ENCODE assay signal across 9 mouse cellular contexts in the genomic region with DNA sequence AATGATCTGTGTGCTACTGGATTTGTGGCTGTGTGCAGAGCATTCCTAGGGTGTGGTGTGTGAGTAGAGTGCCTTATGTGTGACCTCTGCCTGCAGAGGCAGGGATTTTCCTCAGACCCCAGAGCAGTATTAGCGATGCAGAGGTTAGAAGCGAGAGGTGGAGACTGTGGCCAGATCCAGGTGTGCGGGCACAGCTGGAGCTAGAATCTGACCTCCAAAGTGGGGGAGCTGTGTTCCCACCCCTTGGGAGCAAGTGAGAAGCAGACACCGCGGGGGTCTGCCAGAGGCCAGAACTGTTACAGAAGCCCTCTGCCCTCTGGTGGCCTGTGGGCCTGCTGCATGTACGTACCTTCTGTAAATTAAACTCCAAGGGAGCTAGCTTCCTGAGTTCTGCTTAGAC. TPM values are rescaled to one million over a fixed set of nuclear protein-coding genes. Genes with fewer than 3 reads are reported as not detected.
DNase-seq lines count a peak whose midpoint lies in the region; ATAC-seq and TF ChIP-seq lines count a peak whose summit lies in the region.
"Had no signal": no experiment of that assay in that cellular context is flagged by ENCODE, and none has a peak within 500 bp of the region (broad histone marks: within the 10 kb centered on the region; RNA-seq: fewer than 3 reads in every experiment).

No protein-coding gene starts in this region.

- 15% methylated on average over 6 of the region's 6 CpGs for WGBS in heart, embryonic 14.5 days
- WGBS in lung, postnatal 0 days: 26% methylated on average over 6 of the region's 6 CpGs

- H3K4me1 ChIP-seq in heart, embryonic 14.5 days (ENCODE audit: control insufficient read depth in 2 of 2, insufficient read depth in 2 of 2, low read length in 2 of 2): peaks cover 0 to 2% of the 10 kb centered on the region in 2 experiments; a peak in 1 of 4 replicates
- H3K4me1 ChIP-seq in lung, postnatal 0 days (ENCODE audit: insufficient read depth, low read depth, low read length): no peaks in the 10 kb centered on the region

- no peaks in the 10 kb centered on the region for H3K36me3 ChIP-seq in heart, embryonic 14.5 days (ENCODE audit: control insufficient read depth, insufficient read depth, low read length)
- H3K36me3 ChIP-seq in lung, postnatal 0 days (ENCODE audit: insufficient read depth, low read length): no peaks in the 10 kb centered on the region
- H3K36me3 ChIP-seq: liver, embryonic 15.5 days had no signal

- TF ChIP-seq CTCF in lung, postnatal 0 days (IDR thresholded peaks at IDR 0.05): peak; percentile 57

- intact Hi-C loops in heart, postnatal 14 days (cut with DNase I): no loop called here

- H3K4me3 ChIP-seq in heart, embryonic 14.5 days (ENCODE audit: control insufficient read depth in 1 of 2, insufficient read depth in 1 of 2, low read depth in 1 of 2, low read length in 2 of 2): peak overlapping the region; percentile 1 to 24; a peak in 1 of 4 replicates
- H3K4me3 ChIP-seq in lung, postnatal 0 days (ENCODE audit: low read depth, low read length): no peak overlapping the region
- H3K4me3 ChIP-seq: liver, embryonic 15.5 days had no signal

- no peaks in the 10 kb centered on the region for H3K27me3 ChIP-seq in heart, embryonic 14.5 days (ENCODE audit: control insufficient read depth, insufficient read depth, low read length)
- no peaks in the 10 kb centered on the region for H3K27me3 ChIP-seq in lung, postnatal 0 days (replicated peaks; ENCODE audit: insufficient read depth, low read length)

- H3K27ac ChIP-seq in heart, embryonic 14.5 days (replicated peaks in 1 of 2; ENCODE audit: control insufficient read depth in 1 of 2, insufficient read depth in 1 of 2, low read depth in 2 of 2, low read length in 2 of 2): no peak overlapping the region
- H3K27ac ChIP-seq in lung, postnatal 0 days (ENCODE audit: low read length): no peak overlapping the region
- H3K27ac ChIP-seq: liver, embryonic 15.5 days had no signal

- H3K4me2 ChIP-seq in heart, embryonic 14.5 days (ENCODE audit: low read length): peak overlapping the region; percentile 52
- no peak overlapping the region for H3K4me2 ChIP-seq in lung, postnatal 0 days (replicated peaks; ENCODE audit: low read depth, low read length)
- H3K4me2 ChIP-seq: liver, embryonic 15.5 days had no signal

- ATAC-seq in heart, embryonic 14.5 days (ENCODE audit: insufficient number of reproducible peaks, insufficient read depth, low FRiP score, low read depth): no peak
- no peak for ATAC-seq in lung, postnatal 0 days

- no peak for DNase-seq in heart, postnatal 14 days
- DNase-seq in 3T3-L1 (ENCODE audit: low read depth, low spot score) (peak; percentile 43), R1 (ENCODE audit: low read depth, low spot score) (peak; percentile 70)
- no peak for DNase-seq in lung, postnatal 0 days (ENCODE audit: low spot score)
- no peak for DNase-seq in adrenal gland, postnatal 10 days
- no peak for DNase-seq in adrenal gland, postnatal 4 days (ENCODE audit: low spot score in 2 of 2)
- no peak for DNase-seq in right cerebral cortex, postnatal 36 days (ENCODE audit: low spot score in 2 of 2)

- no peaks in the 10 kb centered on the region for H3K9me3 ChIP-seq in heart, embryonic 14.5 days (ENCODE audit: control insufficient read depth, low read length)
- no peaks in the 10 kb centered on the region for H3K9me3 ChIP-seq in lung, postnatal 0 days (ENCODE audit: low read length)
- H3K9me3 ChIP-seq: liver, embryonic 15.5 days had no signal

- no peak for TF ChIP-seq EP300 in lung, postnatal 0 days (IDR thresholded peaks at IDR 0.05)

- H3K9ac ChIP-seq in heart, embryonic 14.5 days (ENCODE audit: low read length): no peak overlapping the region
- H3K9ac ChIP-seq in lung, postnatal 0 days (replicated peaks; ENCODE audit: low read depth): no peak overlapping the region
- H3K9ac ChIP-seq: liver, embryonic 15.5 days had no signal

RNA-seq across cellular contexts. Expression of gene Arhgap30, which starts 1.7 kb away (rescaled TPM):
- 0.54 and 0.62 TPM in 2 replicates for polyA plus RNA-seq in heart, embryonic 14.5 days (2014; fragmentation: Nextera tagmentation; extraction: Ambion mirVana)
- 1 to 10 TPM; 2.3 to 4.5 TPM for total RNA-seq in heart, postnatal 14 days (2021)
- 3.5 and 4.1 TPM in 2 replicates for polyA plus RNA-seq in lung, postnatal 0 days (2015; fragmentation: Nextera tagmentation; extraction: Ambion mirVana)
- 1 to 10 TPM; 5.1 to 6.1 TPM for total RNA-seq in adrenal gland, postnatal 10 days (2021)
- 1 to 10 TPM; 3.2 to 4.7 TPM for total RNA-seq in adrenal gland, postnatal 4 days (2021)

RNA-seq across cellular contexts. Expression of gene Nectin4, which starts 17.2 kb away (rescaled TPM):
- polyA plus RNA-seq in heart, embryonic 14.5 days (2014; fragmentation: Nextera tagmentation; extraction: Ambion mirVana): 0.12 TPM in 1 of 2 replicates, not detected in the other
- total RNA-seq in heart, postnatal 14 days (2021): under 1 TPM; 0.14 to 0.15 TPM
- 10.1 and 10.2 TPM in 2 replicates for polyA plus RNA-seq in lung, postnatal 0 days (2015; fragmentation: Nextera tagmentation; extraction: Ambion mirVana)
- under 1 TPM; 0.12 to 0.21 TPM for total RNA-seq in adrenal gland, postnatal 10 days (2021)
- under 1 TPM; 0.34 to 0.59 TPM for total RNA-seq in adrenal gland, postnatal 4 days (2021)

RNA-seq across cellular contexts. Expression of gene Usf1, which starts 24.0 kb away (rescaled TPM):
- 46.7 and 58.5 TPM in 2 replicates for polyA plus RNA-seq in heart, embryonic 14.5 days (2014; fragmentation: Nextera tagmentation; extraction: Ambion mirVana)
- 10 to 100 TPM; 42.3 to 46.1 TPM for total RNA-seq in heart, postnatal 14 days (2021)
- polyA plus RNA-seq in lung, postnatal 0 days (2015; fragmentation: Nextera tagmentation; extraction: Ambion mirVana): 66.4 and 67.7 TPM in 2 replicates
- 10 to 100 TPM; 53.5 to 67.7 TPM for total RNA-seq in adrenal gland, postnatal 10 days (2021)
- total RNA-seq in adrenal gland, postnatal 4 days (2021): 10 to 100 TPM; 81.4 to 84.8 TPM

RNA-seq across cellular contexts. Expression of gene Klhdc9, which starts 26.5 kb away (rescaled TPM):
- 0.63 and 1.0 TPM in 2 replicates for polyA plus RNA-seq in heart, embryonic 14.5 days (2014; fragmentation: Nextera tagmentation; extraction: Ambion mirVana)
- under 1 TPM in 1 of 2 experiments, not detected in 1; 0.17 TPM for total RNA-seq in heart, postnatal 14 days (2021)
- polyA plus RNA-seq in lung, postnatal 0 days (2015; fragmentation: Nextera tagmentation; extraction: Ambion mirVana): 4.0 and 4.5 TPM in 2 replicates
- 1 to 10 TPM; 5.3 to 5.7 TPM for total RNA-seq in adrenal gland, postnatal 10 days (2021)
- total RNA-seq in adrenal gland, postnatal 4 days (2021): 1 to 10 TPM; 6.2 to 6.8 TPM

RNA-seq across cellular contexts. Expression of gene Tstd1, which starts 31.6 kb away (rescaled TPM):
- polyA plus RNA-seq in heart, embryonic 14.5 days (2014; fragmentation: Nextera tagmentation; extraction: Ambion mirVana): 1.5 and 2.1 TPM in 2 replicates
- total RNA-seq in heart, postnatal 14 days (2021): 1 to 10 TPM; 2.2 to 2.5 TPM
- polyA plus RNA-seq in lung, postnatal 0 days (2015; fragmentation: Nextera tagmentation; extraction: Ambion mirVana): 7.1 and 7.8 TPM in 2 replicates
- 10 to 100 TPM; 16.6 to 36.1 TPM for total RNA-seq in adrenal gland, postnatal 10 days (2021)
- 10 to 100 TPM in 1 of 2 experiments, 1 to 10 TPM in 1; 6.3 to 15.1 TPM for total RNA-seq in adrenal gland, postnatal 4 days (2021)

Comparison
In these comparisons a context has a peak if more than half of its experiments do, and no peak if none do; other contexts are left out.
1. DNase-seq: peak in 3T3-L1 (single experiment) and R1 (single experiment); none in heart, postnatal 14 days (0 of 2), lung, postnatal 0 days (single experiment), adrenal gland, postnatal 10 days (single experiment), adrenal gland, postnatal 4 days (0 of 2) and right cerebral cortex, postnatal 36 days (0 of 2).